Mouse (Mus musculus) left cerebral cortex, adult 9 months (tissue): ENCODE measurements around the gene March8.
"Not testable (repeated sequence)": the region's sequence is repeated elsewhere in the genome, so short reads cannot be mapped to it uniquely, and the experiment has no call there.

Experiments
- DNase-seq, 2 experiments: peaks; one replicate each; pipeline ENCODE4 v3.0.0; 2022; ENCODE audit warnings: low spot score in 2 of 2

March8 gene

GRCm38 (mm10) chr6:116337835-116338501 lies at the start of gene March8:
Gene March8, plus strand, starts transcription at chr6:116338024.
- DNase-seq = peak; percentile 56 to 82

- DNase-seq = no peak
These were observed 26.4 kb upstream of the March8 start for GRCm38 (mm10) chr6:116311411-116311810.

GRCm38 (mm10) chr6:116319259-116319658 lies 18.6 kb upstream of the March8 start:
- no peak for DNase-seq

- DNase-seq = no peak
These were observed 11.2 kb upstream of the March8 start for GRCm38 (mm10) chr6:116326641-116327040.

GRCm38 (mm10) chr6:116331396-116331795 lies 6.4 kb upstream of the March8 start:
- DNase-seq = no peak

GRCm38 (mm10) chr6:116337466-116337834 lies 374 bp upstream of the March8 start:
- DNase-seq = no peak

GRCm38 (mm10) chr6:116338520-116338919 lies 696 bp downstream of the March8 start:
- no peak for DNase-seq

GRCm38 (mm10) chr6:116339088-116339487 lies 1.3 kb downstream of the March8 start:
- DNase-seq = no peak

GRCm38 (mm10) chr6:116340521-116340920 lies 2.7 kb downstream of the March8 start:
- no peak for DNase-seq

GRCm38 (mm10) chr6:116347953-116348352 lies 10.1 kb downstream of the March8 start:
- DNase-seq = no peak

- DNase-seq = no peak
These were observed 12.2 kb downstream of the March8 start for GRCm38 (mm10) chr6:116349997-116350396.

GRCm38 (mm10) chr6:116350643-116351042 lies 12.8 kb downstream of the March8 start:
- DNase-seq = no peak

GRCm38 (mm10) chr6:116351534-116351933 lies 13.7 kb downstream of the March8 start:
- no peak for DNase-seq

GRCm38 (mm10) chr6:116353428-116353827 lies 15.6 kb downstream of the March8 start:
- DNase-seq = no peak

GRCm38 (mm10) chr6:116356311-116356947 lies 18.6 kb downstream of the March8 start:
- not testable (repeated sequence) for DNase-seq

- no peak for DNase-seq
These were observed 19.1 kb downstream of the March8 start for GRCm38 (mm10) chr6:116356948-116357325.

- no peak for DNase-seq
These were observed 20.2 kb downstream of the March8 start for GRCm38 (mm10) chr6:116358056-116358455.

- DNase-seq = no peak
These were observed 21.4 kb downstream of the March8 start for GRCm38 (mm10) chr6:116359256-116359655.

GRCm38 (mm10) chr6:116361463-116361862 lies 23.6 kb downstream of the March8 start:
- DNase-seq = no peak

- DNase-seq = no peak
These were observed 24.2 kb downstream of the March8 start for GRCm38 (mm10) chr6:116361993-116362392.

- no peak for DNase-seq
These were observed 30.1 kb downstream of the March8 start for GRCm38 (mm10) chr6:116367971-116368370.

GRCm38 (mm10) chr6:116369811-116370210 lies 32.0 kb downstream of the March8 start:
- DNase-seq = no peak

- no peak for DNase-seq
These were observed 32.6 kb downstream of the March8 start for GRCm38 (mm10) chr6:116370216-116370976.
